Mouse (Mus musculus) gastrocnemius, postnatal 25 days (tissue): ENCODE results near the gene Sult4a1. TPM values are rescaled to one million over a fixed set of nuclear protein-coding genes. Genes with fewer than 3 reads are reported as not detected.

Experiments used
- DNase-seq: peaks from one replicate; pipeline ENCODE4 v3.0.0; 2022
- total RNA-seq, 2 experiments: library from RNA; stranded (reverse); gene quantifications; 1 replicate in 1 of 2; 2 replicates in 1 of 2; pipeline ENCODE4 v1.2.3; 2021

Gene Sult4a1
- total RNA-seq, 2 experiments from 2014 or later: not detected

DNA sequence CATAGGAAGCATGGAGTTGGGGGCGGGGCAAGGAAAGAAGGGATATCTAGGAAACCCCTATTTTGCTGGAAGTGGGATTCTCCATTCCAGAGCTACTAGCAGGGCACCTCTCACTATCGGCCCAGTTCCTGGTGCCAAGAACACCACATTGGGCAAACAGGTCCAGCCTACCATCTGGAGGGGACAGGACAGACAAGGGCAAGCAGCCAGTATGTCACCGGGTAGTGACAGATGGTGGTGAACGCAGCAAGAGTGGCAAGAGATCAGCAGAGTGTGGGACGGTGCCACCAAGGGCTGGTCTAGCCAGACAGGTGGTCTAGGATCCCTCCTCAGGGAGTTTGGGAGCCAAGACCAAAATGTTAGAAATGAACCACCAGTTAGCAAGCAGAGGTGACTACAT, 68.5 kb downstream of the Sult4a1 start:
- DNase-seq: no peak

Other genes starting within 250 kb of the Sult4a1 start
- 1 to 10 TPM; 3.3 to 5.1 TPM for gene Efcab6, start 40.4 kb downstream of the Sult4a1 start, total RNA-seq
- not detected for gene Pnpla5, start 17.4 kb upstream of the Sult4a1 start, total RNA-seq
- 10 to 100 TPM in 1 of 2 experiments, 1 to 10 TPM in 1; 6.7 to 12.8 TPM for gene Pnpla3, start 62.1 kb upstream of the Sult4a1 start, total RNA-seq
- 100 to 1,000 TPM; 171 to 173 TPM for gene Samm50, start 86.5 kb upstream of the Sult4a1 start, total RNA-seq
- 10 to 100 TPM; 51.5 to 57.7 TPM for gene Parvb, start 126.3 kb upstream of the Sult4a1 start, total RNA-seq
- 1 to 10 TPM in 1 of 2 experiments, under 1 TPM in 1; 0.33 to 1.3 TPM for gene Parvg, start 218.3 kb upstream of the Sult4a1 start, total RNA-seq